Mouse (Mus musculus) mammary gland, adult 2 months (tissue): ENCODE data around the gene Cd300lg. TPM values are rescaled to one million over a fixed set of nuclear protein-coding genes. Genes with fewer than 3 reads are reported as not detected.

ENCODE experiments used
- polyA plus RNA-seq: library from polyadenylated mRNA; depleted of rRNA; stranded (reverse); fragments of >200 nt; gene quantifications from 2 replicates; pipeline ENCODE4 v1.2.3, GENCODE M21; 2012; ENCODE audit warnings: low replicate concordance; rRNA removed

Cd300lg gene
- 95.5 and 130 TPM in 2 replicates for polyA plus RNA-seq

DNA sequence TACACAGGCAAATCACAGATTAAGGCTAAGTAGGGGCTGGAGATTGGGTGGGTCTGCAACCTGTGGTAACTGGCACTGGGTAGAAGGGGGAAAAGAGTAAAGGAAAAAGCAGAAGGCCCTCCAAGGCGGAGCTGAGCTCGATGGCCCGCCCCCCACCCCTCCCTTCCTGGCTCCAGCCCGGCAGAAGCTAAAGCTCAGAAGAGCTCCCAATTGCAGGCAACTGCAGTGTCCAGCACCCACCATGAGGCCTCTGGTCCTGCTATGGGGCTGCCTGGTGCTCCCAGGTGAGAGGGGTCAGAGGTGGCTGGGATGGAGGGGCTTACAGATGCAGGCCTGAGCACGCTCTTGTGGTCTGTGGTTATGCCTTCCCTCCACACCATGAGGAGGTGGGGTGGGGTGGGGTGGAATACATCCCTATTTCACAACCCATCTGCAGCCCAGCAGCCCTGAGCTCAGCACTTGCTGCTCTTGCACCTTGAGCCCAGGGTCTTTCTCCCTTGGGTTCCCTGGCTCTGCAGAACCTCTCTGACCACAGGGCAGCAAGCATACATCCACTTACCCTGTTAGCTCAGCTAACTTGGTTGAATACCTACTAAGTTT lies at the start of gene Cd300lg:
Gene Cd300lg, plus strand, starts transcription at position 160 of the 600 bp plus-strand sequence.

DNA sequence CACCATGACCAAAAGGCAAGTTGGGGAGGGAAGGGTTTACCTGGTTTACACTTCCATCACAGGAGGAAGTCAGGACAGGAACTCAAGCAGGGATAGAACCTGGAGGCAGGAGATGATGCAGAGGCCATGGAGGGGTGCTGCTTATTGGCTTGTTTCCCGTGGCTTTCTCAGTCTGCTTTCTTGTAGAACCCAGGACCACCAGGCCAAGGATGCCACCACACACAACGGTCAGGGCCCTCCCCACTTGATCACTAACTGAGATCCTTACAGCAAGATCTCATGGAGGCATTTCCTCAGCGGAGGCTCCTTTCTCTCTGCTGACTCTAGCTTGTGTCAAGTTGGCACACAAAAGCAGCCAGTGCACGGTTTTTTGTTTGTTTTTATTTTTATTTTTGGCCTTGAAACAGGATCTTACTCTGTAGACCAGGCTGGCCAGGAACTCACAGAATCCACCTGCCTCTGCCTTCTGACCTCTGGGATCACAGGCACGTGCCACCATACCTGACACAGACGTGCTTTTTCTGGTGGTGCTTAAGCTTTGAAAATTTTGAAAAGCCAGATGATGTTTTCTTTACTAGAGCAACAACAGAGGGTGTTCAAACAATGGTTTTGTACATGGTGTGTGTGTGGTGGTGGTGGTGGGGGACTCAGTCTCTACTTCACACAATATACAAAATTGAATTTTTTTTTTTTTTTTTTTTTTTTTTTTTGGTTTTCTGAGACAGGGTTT lies 13.1 kb upstream of the Cd300lg start, which contains the start of gene Mpp3:
Gene Mpp3, minus strand, starts transcription at position 375 of the 730 bp plus-strand sequence.

DNA sequence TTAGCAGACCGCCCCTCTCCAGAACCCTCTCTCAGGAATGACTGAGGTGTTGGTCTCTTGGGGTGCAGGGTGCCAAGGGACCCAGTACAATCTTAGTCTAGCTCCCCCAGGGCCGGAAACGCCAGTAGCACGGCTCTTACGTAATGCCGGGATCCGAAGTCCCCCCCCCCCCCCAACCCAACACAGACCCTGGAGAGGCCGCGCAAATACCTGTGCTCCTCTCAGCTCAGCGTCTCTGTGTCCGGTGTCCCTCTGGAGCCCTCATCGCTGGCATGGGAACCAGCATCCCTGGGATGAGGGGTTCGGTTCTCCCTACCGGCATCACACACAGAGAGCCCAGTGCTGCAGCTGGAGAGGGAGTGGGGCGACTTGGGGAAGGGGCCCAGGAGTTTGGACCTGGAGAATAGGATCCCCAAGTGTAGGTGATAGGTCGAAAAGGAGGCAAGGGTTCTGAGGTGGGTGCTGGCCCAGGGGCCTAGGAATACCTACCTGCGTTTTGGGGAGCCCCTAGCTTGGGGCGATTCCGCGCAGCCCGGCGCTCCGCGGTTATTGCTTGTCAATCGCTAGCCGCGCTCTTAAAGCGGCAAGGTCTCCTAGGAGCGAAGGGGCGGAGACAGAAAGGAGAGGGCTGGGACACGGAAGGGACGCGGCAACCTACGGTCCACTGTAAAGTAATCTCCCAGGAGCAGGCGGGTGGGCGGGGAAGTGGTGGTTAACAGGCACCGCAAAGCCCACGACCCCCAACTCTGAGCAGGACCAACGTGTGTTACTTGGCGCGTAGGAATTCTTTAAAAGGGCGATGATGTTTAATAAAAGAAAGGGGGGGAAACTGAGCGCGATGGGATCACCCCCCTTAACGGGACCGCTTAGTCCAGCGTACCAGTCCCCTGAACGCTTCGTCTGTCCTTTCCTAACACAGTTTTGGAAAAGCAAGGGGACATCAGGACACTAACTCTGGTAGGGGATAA lies 46.9 kb downstream of the Cd300lg start, which contains the start of gene Mpp2:
Gene Mpp2, minus strand, starts transcription at position 585 of the 968 bp plus-strand sequence.

DNA sequence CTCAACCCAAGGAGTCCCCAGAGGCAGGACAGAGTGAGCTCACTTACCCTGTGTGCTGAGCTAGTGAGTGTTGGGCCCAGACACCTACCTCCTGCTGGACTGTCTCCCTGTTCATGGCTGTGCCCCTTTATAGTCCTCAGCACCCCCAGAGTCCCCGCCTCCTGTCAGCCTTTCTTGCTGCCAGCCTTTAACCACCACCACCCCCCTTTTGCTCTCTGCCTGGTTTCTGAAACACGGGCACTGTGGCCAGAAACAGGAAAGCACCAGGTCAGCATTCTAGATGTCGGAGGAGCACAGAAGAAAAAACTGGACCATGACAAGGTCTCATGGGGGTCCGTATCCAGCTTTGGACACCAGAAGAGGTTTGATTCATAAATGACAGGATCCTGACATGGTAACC lies 59.9 kb downstream of the Cd300lg start, which contains the start of gene Ppy:
Gene Ppy, minus strand, starts transcription at position 101 of the 400 bp plus-strand sequence.

Other genes starting within 250 kb of the Cd300lg start
- gene Meox1, start 147.1 kb upstream of the Cd300lg start, polyA plus RNA-seq = 5.5 and 7.7 TPM in 2 replicates
- 0.26 TPM in 1 of 2 replicates, not detected in the other for gene Sost, start 74.5 kb upstream of the Cd300lg start, polyA plus RNA-seq
- not detected in 2 replicates for gene Cfap97d1, start 57.2 kb upstream of the Cd300lg start, polyA plus RNA-seq
- gene Dusp3, start 54.5 kb upstream of the Cd300lg start, polyA plus RNA-seq = 105 and 133 TPM in 2 replicates
- 4.8 and 7.8 TPM in 2 replicates for gene Mpp3, start 13.0 kb upstream of the Cd300lg start, polyA plus RNA-seq
- gene Mpp2, start 47.0 kb downstream of the Cd300lg start, polyA plus RNA-seq = 13.5 and 13.8 TPM in 2 replicates
- not detected in 2 replicates for gene Ppy, start 59.8 kb downstream of the Cd300lg start, polyA plus RNA-seq
- gene Pyy, start 66.3 kb downstream of the Cd300lg start, polyA plus RNA-seq = not detected in 2 replicates
- 0.85 TPM in 1 of 2 replicates, not detected in the other for gene Nags, start 104.0 kb downstream of the Cd300lg start, polyA plus RNA-seq
- gene Tmem101, start 114.9 kb downstream of the Cd300lg start, polyA plus RNA-seq = 17.0 and 22.2 TPM in 2 replicates
- 35.8 and 55.6 TPM in 2 replicates for gene Lsm12, start 143.8 kb downstream of the Cd300lg start, polyA plus RNA-seq
- 115 and 131 TPM in 2 replicates for gene G6pc3, start 148.1 kb downstream of the Cd300lg start, polyA plus RNA-seq
- gene Hdac5, start 188.7 kb downstream of the Cd300lg start, polyA plus RNA-seq = 88.0 and 204 TPM in 2 replicates
- gene BC030867, start 207.4 kb downstream of the Cd300lg start, polyA plus RNA-seq = 1.2 and 1.4 TPM in 2 replicates
- gene Asb16, start 227.2 kb downstream of the Cd300lg start, polyA plus RNA-seq = 0.50 and 19.4 TPM in 2 replicates
- gene Tmub2, start 243.4 kb downstream of the Cd300lg start, polyA plus RNA-seq = 52.4 and 58.1 TPM in 2 replicates